Mouse (Mus musculus): ENCODE measurements around the gene Grk3.

DNA sequence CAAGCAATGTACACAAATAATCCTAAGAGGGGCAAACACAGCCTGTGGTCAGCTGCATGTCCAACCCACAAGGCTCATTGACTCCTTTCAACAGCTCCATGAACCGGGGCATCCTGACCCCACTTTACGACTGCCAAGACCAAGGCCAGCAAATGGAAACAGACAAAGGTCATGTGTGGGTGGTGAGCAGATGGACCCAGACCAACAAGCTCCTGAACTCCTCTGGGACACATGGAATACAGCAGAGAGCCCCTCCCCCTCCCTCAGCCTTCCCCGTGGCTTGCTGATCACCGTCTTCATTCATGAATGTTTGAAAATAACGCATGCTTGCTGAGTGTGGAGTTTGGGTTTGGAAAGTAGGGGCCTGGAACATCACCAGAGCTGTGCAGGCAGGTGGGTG, 57.3 kb downstream of the Grk3 start:
- no peak for TF ChIP-seq CTCF (IDR thresholded peaks at IDR 0.05; ENCODE audit: low read depth)
- no peak for TF ChIP-seq EP300 (IDR thresholded peaks at IDR 0.05; ENCODE audit: low read depth)

Data from heart, postnatal 0 days (tissue).